8 mouse cellular contexts compared by ENCODE assay signal in the genomic region with DNA sequence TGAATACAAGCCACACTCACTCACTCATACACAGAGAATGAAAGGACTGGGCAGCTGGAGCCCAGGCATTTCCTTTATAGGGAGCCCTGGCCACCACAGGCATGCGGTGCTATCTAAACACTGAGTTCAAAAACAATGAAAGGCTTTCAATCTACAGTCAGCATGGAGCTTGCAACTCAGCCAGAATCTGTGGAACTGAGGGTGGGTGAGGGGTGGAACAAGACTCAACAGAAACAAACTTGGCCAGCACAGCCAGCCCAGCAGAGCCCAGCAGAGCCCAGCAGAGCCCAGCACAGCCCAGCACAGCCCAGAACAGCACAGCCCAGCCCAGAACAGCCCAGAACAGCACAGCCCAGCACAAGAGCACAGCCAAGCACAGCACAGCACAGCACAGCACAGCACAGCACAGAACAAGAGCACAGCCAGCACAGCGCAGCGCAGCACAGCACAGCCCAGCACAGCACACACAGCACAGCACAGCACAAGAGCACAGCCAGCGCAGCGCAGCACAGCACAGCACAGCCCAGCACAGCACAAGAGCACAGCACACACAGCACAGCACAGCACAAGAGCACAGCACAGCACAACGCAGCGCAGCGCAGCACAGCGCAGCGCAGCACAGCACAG. TPM values are rescaled to one million over a fixed set of nuclear protein-coding genes. Genes with fewer than 3 reads are reported as not detected.
DNase-seq lines count a peak whose midpoint lies in the region; ATAC-seq and TF ChIP-seq lines count a peak whose summit lies in the region.

No protein-coding gene starts in this region.

- ATAC-seq in hindbrain, embryonic 12.5 days (ENCODE audit: low FRiP score), result peak; percentile 69
- peak; percentile 84 for ATAC-seq in lung, postnatal 0 days

- no peak for TF ChIP-seq CTCF in lung, postnatal 0 days (IDR thresholded peaks at IDR 0.05)

- DNase-seq in layer of hippocampus, adult 18-20 months (ENCODE audit: low spot score in 2 of 2), result peak; percentile 56 to 78
- no peak for DNase-seq in layer of hippocampus, postnatal 25 days (ENCODE audit: extremely low spot score in 1 of 2, low spot score in 1 of 2)
- peak; percentile 34 for DNase-seq in embryo, embryonic 10.5 days (ENCODE audit: low spot score)
- peak; percentile 66 for DNase-seq in lung, postnatal 0 days (ENCODE audit: low spot score)
- DNase-seq in telencephalon, adult 2 months (ENCODE audit: low read depth, low spot score), result peak; percentile 78
- no peak for DNase-seq in adrenal gland, adult 2 months
- no peak for DNase-seq in testis, postnatal 10 days (ENCODE audit: low spot score)

- H3K9ac ChIP-seq in hindbrain, embryonic 12.5 days, result no peak overlapping the region
- H3K9ac ChIP-seq in lung, postnatal 0 days (replicated peaks; ENCODE audit: low read depth), result no peak overlapping the region

- peaks cover 15% of the 10 kb centered on the region for H3K36me3 ChIP-seq in hindbrain, embryonic 12.5 days
- peaks cover 5% of the 10 kb centered on the region for H3K36me3 ChIP-seq in lung, postnatal 0 days (ENCODE audit: insufficient read depth, low read length)

- peak overlapping the region; percentile 67 for H3K27ac ChIP-seq in hindbrain, embryonic 12.5 days
- H3K27ac ChIP-seq in lung, postnatal 0 days (ENCODE audit: low read length), result no peak overlapping the region

- peaks cover 12% of the 10 kb centered on the region for H3K4me1 ChIP-seq in hindbrain, embryonic 12.5 days
- H3K4me1 ChIP-seq in lung, postnatal 0 days (ENCODE audit: insufficient read depth, low read depth, low read length), result no peaks in the 10 kb centered on the region

- H3K4me2 ChIP-seq in hindbrain, embryonic 12.5 days (replicated peaks), result no peak overlapping the region
- no peak overlapping the region for H3K4me2 ChIP-seq in lung, postnatal 0 days (replicated peaks; ENCODE audit: low read depth, low read length)

- H3K9me3 ChIP-seq in hindbrain, embryonic 12.5 days (replicated peaks), result no peaks in the 10 kb centered on the region
- H3K9me3 ChIP-seq in lung, postnatal 0 days (ENCODE audit: low read length), result no peaks in the 10 kb centered on the region

- peak; percentile 55; the same call in 1 of the 2 replicates for TF ChIP-seq EP300 in lung, postnatal 0 days (IDR thresholded peaks at IDR 0.05)

- no peak overlapping the region for H3K4me3 ChIP-seq in hindbrain, embryonic 12.5 days
- H3K4me3 ChIP-seq in lung, postnatal 0 days (ENCODE audit: low read depth, low read length), result no peak overlapping the region

- WGBS in hindbrain, embryonic 12.5 days, result 76% methylated on average over 10 of the region's 10 CpGs
- 86% methylated on average over 10 of the region's 10 CpGs for WGBS in lung, postnatal 0 days

- no peaks in the 10 kb centered on the region for H3K27me3 ChIP-seq in hindbrain, embryonic 12.5 days
- H3K27me3 ChIP-seq in lung, postnatal 0 days (replicated peaks; ENCODE audit: insufficient read depth, low read length), result no peaks in the 10 kb centered on the region

RNA-seq across cellular contexts. Expression of a gene that starts 56.5 kb away (rescaled TPM):
- 10 to 100 TPM; 65.2 to 69.2 TPM for total RNA-seq in layer of hippocampus, adult 18-20 months (2021)
- 10 to 100 TPM; 66.7 to 84.1 TPM for total RNA-seq in layer of hippocampus, postnatal 25 days (2021)
- polyA plus RNA-seq in hindbrain, embryonic 12.5 days (2016; fragmentation: Nextera tagmentation; extraction: Ambion mirVana), result 28.1 and 30.5 TPM in 2 replicates
- polyA plus RNA-seq in lung, postnatal 0 days (2015; fragmentation: Nextera tagmentation; extraction: Ambion mirVana), result 7.7 and 8.3 TPM in 2 replicates
- total RNA-seq in adrenal gland, adult 2 months (2021), result 10 to 100 TPM; 29.0 to 32.5 TPM
- polyA plus RNA-seq in adrenal gland, adult 2 months (2012; rRNA removed), result 19.6 and 20.7 TPM in 2 replicates

Comparison
In these comparisons a context has a peak if more than half of its experiments do, and no peak if none do; other contexts are left out.
1. DNase-seq: peak in layer of hippocampus, adult 18-20 months (2 of 2), embryo, embryonic 10.5 days (single experiment), lung, postnatal 0 days (single experiment) and telencephalon, adult 2 months (single experiment); none in layer of hippocampus, postnatal 25 days (0 of 2), adrenal gland, adult 2 months (single experiment) and testis, postnatal 10 days (single experiment).